In genomic region chr2:32694691-32695090, GRCm38 (mm10) we compare ENCODE assay signal across 9 mouse cellular contexts. TPM values are rescaled to one million over a fixed set of nuclear protein-coding genes. Genes with fewer than 3 reads are reported as not detected.
DNase-seq lines count a peak whose midpoint lies in the region; ATAC-seq and TF ChIP-seq lines count a peak whose summit lies in the region.
"Had no signal": no experiment of that assay in that cellular context is flagged by ENCODE, and none has a peak within 500 bp of the region (broad histone marks: within the 10 kb centered on the region; RNA-seq: fewer than 3 reads in every experiment).

No protein-coding gene starts in this region.

- WGBS in heart, embryonic 10.5 days: 87% methylated on average over 12 of the region's 12 CpGs
- 91% methylated on average over 12 of the region's 12 CpGs for WGBS in hindbrain, embryonic 15.5 days
- WGBS in midbrain, embryonic 14.5 days: 91% methylated on average over 12 of the region's 12 CpGs

- H3K4me3 ChIP-seq in heart, embryonic 10.5 days: peak overlapping the region; percentile 89
- H3K4me3 ChIP-seq in MEL (ENCODE audit: control insufficient read depth in 1 of 2, insufficient read depth in 1 of 2, low read depth in 2 of 2, low read length in 2 of 2): peak overlapping the region in 1 of 2 experiments; percentile 64; a peak in 2 of 4 replicates
- H3K4me3 ChIP-seq in hindbrain, embryonic 15.5 days: peak overlapping the region; percentile 72
- H3K4me3 ChIP-seq in midbrain, embryonic 14.5 days (replicated peaks; ENCODE audit: low read depth, low read length): peak overlapping the region; percentile 74; the same call in 1 of the 2 replicates

- peak overlapping the region; percentile 68; the same call in 1 of the 2 replicates for H3K9ac ChIP-seq in MEL (ENCODE audit: control insufficient read depth, low read depth, low read length, poor library complexity, severe bottlenecking)
- peak overlapping the region; percentile 17; the same call in 1 of the 2 replicates for H3K9ac ChIP-seq in hindbrain, embryonic 15.5 days
- H3K9ac ChIP-seq in midbrain, embryonic 14.5 days (replicated peaks; ENCODE audit: low read length): peak overlapping the region; percentile 83; the same call in 1 of the 2 replicates

- TF ChIP-seq POLR2A in MEL (IDR thresholded peaks at IDR 0.05; ENCODE audit: control insufficient read depth in 1 of 2, insufficient read depth in 1 of 2, low read depth in 1 of 2, low read length in 2 of 2, poor library complexity in 1 of 2): no peak

- TF ChIP-seq CTCF in MEL (IDR thresholded peaks at IDR 0.05 in 2 of 3, conservative IDR thresholded peaks at IDR 0.05 in 1 of 3; ENCODE audit: control insufficient read depth in 1 of 3, insufficient read depth in 1 of 3, low read depth in 2 of 3, low read length in 3 of 3, poor library complexity in 1 of 3, severe bottlenecking in 1 of 3): no peak

- DNase-seq in heart, embryonic 10.5 days (ENCODE audit: low spot score): no peak
- no peak for DNase-seq in heart, postnatal 36 days
- no peak for DNase-seq in MEL (ENCODE audit: low read depth, low spot score)
- DNase-seq in midbrain, embryonic 14.5 days: no peak
- DNase-seq in cerebellum, adult 9-10 months: no peak
- no peak for DNase-seq in c-Kit-positive CD71-positive TER-119-positive erythroid progenitor cells, embryonic 14.5 days (ENCODE audit: low spot score)
- DNase-seq in lung, postnatal 4 days: no peak

- no peaks in the 10 kb centered on the region for H3K9me3 ChIP-seq in heart, embryonic 10.5 days
- H3K9me3 ChIP-seq in MEL (replicated peaks; ENCODE audit: insufficient read depth, low read length): no peaks in the 10 kb centered on the region
- H3K9me3 ChIP-seq in hindbrain, embryonic 15.5 days: no peaks in the 10 kb centered on the region
- no peaks in the 10 kb centered on the region for H3K9me3 ChIP-seq in midbrain, embryonic 14.5 days (ENCODE audit: control insufficient read depth, low read length)

- H3K36me3 ChIP-seq in heart, embryonic 10.5 days: peaks cover 16% of the 10 kb centered on the region; the same call in 1 of the 2 replicates
- peaks cover 0 to 10% of the 10 kb centered on the region in 2 experiments; a peak in 2 of 4 replicates for H3K36me3 ChIP-seq in MEL (ENCODE audit: control insufficient read depth in 1 of 2, insufficient read depth in 2 of 2, low read length in 2 of 2)
- no peaks in the 10 kb centered on the region for H3K36me3 ChIP-seq in hindbrain, embryonic 15.5 days
- H3K36me3 ChIP-seq in midbrain, embryonic 14.5 days (ENCODE audit: control insufficient read depth, insufficient read depth, low read length): no peaks in the 10 kb centered on the region

- H3K4me2 ChIP-seq in hindbrain, embryonic 15.5 days: peak overlapping the region; percentile 68
- H3K4me2 ChIP-seq in midbrain, embryonic 14.5 days (ENCODE audit: low read length): peak overlapping the region; percentile 93

- no peak for TF ChIP-seq RAD21 in MEL (IDR thresholded peaks at IDR 0.05; ENCODE audit: low read depth, low read length)

- ATAC-seq in hindbrain, embryonic 15.5 days (ENCODE audit: low FRiP score, low read depth): no peak
- ATAC-seq in midbrain, embryonic 14.5 days (ENCODE audit: low FRiP score, low TSS enrichment): no peak

- peaks cover 38% of the 10 kb centered on the region for H3K4me1 ChIP-seq in heart, embryonic 10.5 days
- H3K4me1 ChIP-seq in MEL (ENCODE audit: control insufficient read depth in 1 of 2, insufficient read depth in 2 of 2, low read length in 2 of 2): peaks cover 0 to 15% of the 10 kb centered on the region in 2 experiments; a peak in 2 of 4 replicates
- H3K4me1 ChIP-seq in hindbrain, embryonic 15.5 days (replicated peaks): peaks cover 21% of the 10 kb centered on the region
- H3K4me1 ChIP-seq in midbrain, embryonic 14.5 days (ENCODE audit: control insufficient read depth, insufficient read depth, low read length): peaks cover 9% of the 10 kb centered on the region

- H3K27me3 ChIP-seq in heart, embryonic 10.5 days (ENCODE audit: insufficient read depth, poor library complexity, severe bottlenecking): no peaks in the 10 kb centered on the region
- no peaks in the 10 kb centered on the region for H3K27me3 ChIP-seq in MEL (ENCODE audit: control insufficient read depth in 1 of 2, insufficient read depth in 2 of 2, low read length in 2 of 2)
- H3K27me3 ChIP-seq in hindbrain, embryonic 15.5 days: no peaks in the 10 kb centered on the region
- no peaks in the 10 kb centered on the region for H3K27me3 ChIP-seq in midbrain, embryonic 14.5 days (ENCODE audit: control insufficient read depth, insufficient read depth, low read length)

- TF ChIP-seq EP300 in MEL (IDR thresholded peaks at IDR 0.05; ENCODE audit: low read depth in 1 of 2, low read length in 2 of 2): no peak

- intact Hi-C loops in heart, postnatal 36 days (cut with DNase I): loop anchor here (2.0 to 10.0 kb wide), 3 partner anchors 16 to 310 kb away; partner anchors contain the start of genes 1110008P14Rik and Lcn2

- peak overlapping the region; percentile 95 for H3K27ac ChIP-seq in heart, embryonic 10.5 days
- H3K27ac ChIP-seq in MEL (ENCODE audit: control insufficient read depth, low read depth, low read length): no peak overlapping the region
- peak overlapping the region; percentile 66 for H3K27ac ChIP-seq in hindbrain, embryonic 15.5 days (replicated peaks)
- H3K27ac ChIP-seq in midbrain, embryonic 14.5 days (replicated peaks; ENCODE audit: low read depth, low read length): no peak overlapping the region

- H3K79me2 ChIP-seq in MEL (ENCODE audit: control insufficient read depth, insufficient read depth, low read length, poor library complexity): peaks cover 15% of the 10 kb centered on the region

TF ChIP-seq in MEL, 35 proteins besides CTCF, POLR2A, EP300 and RAD21:
- TF ChIP-seq NELFE (IDR thresholded peaks at IDR 0.05; ENCODE audit: low read depth, low read length) (no peak), MYC (IDR thresholded peaks at IDR 0.05; ENCODE audit: low read depth, low read length) (no peak), USF1 (IDR thresholded peaks at IDR 0.05; ENCODE audit: low read depth, low read length) (no peak), MEF2A (IDR thresholded peaks at IDR 0.05; ENCODE audit: extremely low read depth, insufficient replicate concordance, low read depth, low read length, poor library complexity, severe bottlenecking) (no peak), ZC3H11A (IDR thresholded peaks at IDR 0.05; ENCODE audit: low read depth, low read length) (no peak), CHD2 (IDR thresholded peaks at IDR 0.05; ENCODE audit: low read length) (no peak), NRF1 (IDR thresholded peaks at IDR 0.05; ENCODE audit: insufficient read depth, low read depth, low read length, poor library complexity, severe bottlenecking) (no peak), MXI1 (IDR thresholded peaks at IDR 0.05; ENCODE audit: low read depth, low read length) (no peak), MAFK (IDR thresholded peaks at IDR 0.05; ENCODE audit: borderline replicate concordance, low read depth, low read length) (no peak), KAT2A (conservative IDR thresholded peaks at IDR 0.05; ENCODE audit: low read depth, low read length) (no peak), RCOR1 (IDR thresholded peaks at IDR 0.05; ENCODE audit: low read depth, low read length) (no peak)

RNA-seq across cellular contexts. Expression of gene Fpgs, which starts 9.3 kb away (rescaled TPM):
- polyA plus RNA-seq in heart, embryonic 10.5 days (2016; fragmentation: Nextera tagmentation; extraction: Ambion mirVana): 24.7 and 34.8 TPM in 2 replicates
- 1 to 10 TPM; 5.0 to 6.6 TPM for total RNA-seq in heart, postnatal 36 days (2021)
- 32.5 and 40.0 TPM in 2 replicates for total RNA-seq in MEL (2012; rRNA removed)
- 10 to 100 TPM in 1 of 2 experiments, not detected in 1; 73.9 TPM for polyA plus RNA-seq in MEL (2012; ENCODE audit: insufficient read depth in 1 of 2, insufficient read length in 2 of 2, low read depth in 1 of 2, low replicate concordance in 2 of 2, missing spikeins in 1 of 2)
- 20.4 and 22.7 TPM in 2 replicates for polyA plus RNA-seq in hindbrain, embryonic 15.5 days (2015; fragmentation: Nextera tagmentation; extraction: Ambion mirVana)
- polyA plus RNA-seq in midbrain, embryonic 14.5 days (2014; fragmentation: Nextera tagmentation; extraction: Ambion mirVana): 15.3 and 15.6 TPM in 2 replicates

RNA-seq across cellular contexts. Expression of gene Cdk9, which starts 18.2 kb away (rescaled TPM):
- polyA plus RNA-seq in heart, embryonic 10.5 days (2016; fragmentation: Nextera tagmentation; extraction: Ambion mirVana): 89.1 and 115 TPM in 2 replicates
- total RNA-seq in heart, postnatal 36 days (2021): 10 to 100 TPM; 24.6 to 26.6 TPM
- total RNA-seq in MEL (2012; rRNA removed): 30.9 and 37.7 TPM in 2 replicates
- 100 to 1,000 TPM in 1 of 2 experiments, not detected in 1; 125 TPM for polyA plus RNA-seq in MEL (2012; ENCODE audit: insufficient read depth in 1 of 2, insufficient read length in 2 of 2, low read depth in 1 of 2, low replicate concordance in 2 of 2, missing spikeins in 1 of 2)
- polyA plus RNA-seq in hindbrain, embryonic 15.5 days (2015; fragmentation: Nextera tagmentation; extraction: Ambion mirVana): 69.0 and 73.4 TPM in 2 replicates
- 61.4 and 76.5 TPM in 2 replicates for polyA plus RNA-seq in midbrain, embryonic 14.5 days (2014; fragmentation: Nextera tagmentation; extraction: Ambion mirVana)

RNA-seq across cellular contexts. Expression of gene Sh2d3c, which starts 26.2 kb away (rescaled TPM):
- polyA plus RNA-seq in heart, embryonic 10.5 days (2016; fragmentation: Nextera tagmentation; extraction: Ambion mirVana): 34.8 and 35.4 TPM in 2 replicates
- total RNA-seq in heart, postnatal 36 days (2021): 10 to 100 TPM; 26.8 to 28.1 TPM
- total RNA-seq in MEL (2012; rRNA removed): 0.19 and 0.26 TPM in 2 replicates
- polyA plus RNA-seq in MEL (2012; ENCODE audit: insufficient read depth in 1 of 2, insufficient read length in 2 of 2, low read depth in 1 of 2, low replicate concordance in 2 of 2, missing spikeins in 1 of 2): under 1 TPM in 1 of 2 experiments, not detected in 1; 0.43 TPM
- polyA plus RNA-seq in hindbrain, embryonic 15.5 days (2015; fragmentation: Nextera tagmentation; extraction: Ambion mirVana): 50.1 and 53.3 TPM in 2 replicates
- 45.8 and 45.9 TPM in 2 replicates for polyA plus RNA-seq in midbrain, embryonic 14.5 days (2014; fragmentation: Nextera tagmentation; extraction: Ambion mirVana)

RNA-seq across cellular contexts. Expression of gene 6330409D20Rik, which starts 46.1 kb away (rescaled TPM):
- polyA plus RNA-seq in heart, embryonic 10.5 days (2016; fragmentation: Nextera tagmentation; extraction: Ambion mirVana): 0.28 TPM in 1 of 2 replicates, not detected in the other
- not detected for total RNA-seq in heart, postnatal 36 days (2021)
- not detected in 2 replicates for total RNA-seq in MEL (2012; rRNA removed)
- not detected for polyA plus RNA-seq in MEL (2012; ENCODE audit: insufficient read depth in 1 of 2, insufficient read length in 2 of 2, low read depth in 1 of 2, low replicate concordance in 2 of 2, missing spikeins in 1 of 2)
- 3.4 and 3.5 TPM in 2 replicates for polyA plus RNA-seq in hindbrain, embryonic 15.5 days (2015; fragmentation: Nextera tagmentation; extraction: Ambion mirVana)
- polyA plus RNA-seq in midbrain, embryonic 14.5 days (2014; fragmentation: Nextera tagmentation; extraction: Ambion mirVana): 3.2 and 4.6 TPM in 2 replicates

RNA-seq across cellular contexts. Expression of gene Eng, which starts 48.3 kb away (rescaled TPM):
- polyA plus RNA-seq in heart, embryonic 10.5 days (2016; fragmentation: Nextera tagmentation; extraction: Ambion mirVana): 87.1 and 149 TPM in 2 replicates
- total RNA-seq in heart, postnatal 36 days (2021): 100 to 1,000 TPM; 123 to 136 TPM
- total RNA-seq in MEL (2012; rRNA removed): 0.33 and 0.73 TPM in 2 replicates
- polyA plus RNA-seq in MEL (2012; ENCODE audit: insufficient read depth in 1 of 2, insufficient read length in 2 of 2, low read depth in 1 of 2, low replicate concordance in 2 of 2, missing spikeins in 1 of 2): 1 to 10 TPM in 1 of 2 experiments, not detected in 1; 1.0 TPM
- 29.2 and 33.9 TPM in 2 replicates for polyA plus RNA-seq in hindbrain, embryonic 15.5 days (2015; fragmentation: Nextera tagmentation; extraction: Ambion mirVana)
- 13.5 and 23.8 TPM in 2 replicates for polyA plus RNA-seq in midbrain, embryonic 14.5 days (2014; fragmentation: Nextera tagmentation; extraction: Ambion mirVana)
- polyA plus RNA-seq: CD4-positive, CD25-positive, alpha-beta regulatory T cell, adult 4 months had no signal

Comparison
In these comparisons a context has a peak if more than half of its experiments do, and no peak if none do; other contexts are left out.
1. H3K27ac ChIP-seq: peak in heart, embryonic 10.5 days (single experiment) and hindbrain, embryonic 15.5 days (single experiment); none in MEL (single experiment) and midbrain, embryonic 14.5 days (single experiment).
2. H3K9ac ChIP-seq: peak in every context shown above with its lines; median percentile 83 in midbrain, embryonic 14.5 days; 68 in MEL; 17 in hindbrain, embryonic 15.5 days.
3. RNA of gene Sh2d3c, which starts 26.2 kb away (polyA plus RNA-seq): 50.1 to 53.3 TPM in hindbrain, embryonic 15.5 days, 45.8 to 45.9 TPM in midbrain, embryonic 14.5 days and 34.8 to 35.4 TPM in heart, embryonic 10.5 days; 0.43 TPM in MEL; every median in the first group is over 10 times any median in the second.